Mouse (Mus musculus): Measurements from ENCODE around the gene Igsf10. TPM values are rescaled to one million over a fixed set of nuclear protein-coding genes. Genes with fewer than 3 reads are reported as not detected.

Gene Igsf10
- polyA plus RNA-seq, 1 experiment = 0.19 TPM

GRCm38 (mm10) chr3:59305518-59305917 lies 38.7 kb downstream of the Igsf10 start:
- no peaks in the 10 kb centered on the region for H3K4me1 ChIP-seq (ENCODE audit: control insufficient read depth, insufficient read depth, low read length)
- no peak for TF ChIP-seq POLR2A (IDR thresholded peaks at IDR 0.05; ENCODE audit: control insufficient read depth, low read depth, low read length)
- no peak for TF ChIP-seq CTCF (IDR thresholded peaks at IDR 0.05; ENCODE audit: control insufficient read depth, insufficient read depth, insufficient replicate concordance, low read depth, low read length)
- H3K27ac ChIP-seq (ENCODE audit: control insufficient read depth, insufficient read depth, low read depth, low read length) = no peak overlapping the region
- no peaks in the 10 kb centered on the region for H3K36me3 ChIP-seq (ENCODE audit: control insufficient read depth, insufficient read depth, low read length)
- no peaks in the 10 kb centered on the region for H3K27me3 ChIP-seq (ENCODE audit: control insufficient read depth, insufficient read depth, low read length)
- no peak overlapping the region for H3K4me3 ChIP-seq (ENCODE audit: control insufficient read depth, low read depth, low read length)

- no peaks in the 10 kb centered on the region for H3K4me1 ChIP-seq (ENCODE audit: control insufficient read depth, insufficient read depth, low read length)
- H3K27ac ChIP-seq (ENCODE audit: control insufficient read depth, insufficient read depth, low read depth, low read length) = no peak overlapping the region
- TF ChIP-seq CTCF (IDR thresholded peaks at IDR 0.05; ENCODE audit: control insufficient read depth, insufficient read depth, insufficient replicate concordance, low read depth, low read length) (no peak), POLR2A (IDR thresholded peaks at IDR 0.05; ENCODE audit: control insufficient read depth, low read depth, low read length) (no peak)
- H3K4me3 ChIP-seq (ENCODE audit: control insufficient read depth, low read depth, low read length) = no peak overlapping the region
- H3K27me3 ChIP-seq (ENCODE audit: control insufficient read depth, insufficient read depth, low read length) = no peaks in the 10 kb centered on the region
- H3K36me3 ChIP-seq (ENCODE audit: control insufficient read depth, insufficient read depth, low read length) = no peaks in the 10 kb centered on the region
Measured at GRCm38 (mm10) chr3:59304944-59305343, 39.2 kb downstream of the Igsf10 start.

- Histone ChIP-seq H3K27ac (ENCODE audit: control insufficient read depth, insufficient read depth, low read depth, low read length) (no peak overlapping the region), H3K36me3 (ENCODE audit: control insufficient read depth, insufficient read depth, low read length) (no peaks in the 10 kb centered on the region), H3K4me3 (ENCODE audit: control insufficient read depth, low read depth, low read length) (no peak overlapping the region), H3K27me3 (ENCODE audit: control insufficient read depth, insufficient read depth, low read length) (no peaks in the 10 kb centered on the region), H3K4me1 (ENCODE audit: control insufficient read depth, insufficient read depth, low read length) (no peaks in the 10 kb centered on the region)
- no peak for TF ChIP-seq CTCF (IDR thresholded peaks at IDR 0.05; ENCODE audit: control insufficient read depth, insufficient read depth, insufficient replicate concordance, low read depth, low read length)
- no peak for TF ChIP-seq POLR2A (IDR thresholded peaks at IDR 0.05; ENCODE audit: control insufficient read depth, low read depth, low read length)
Measured at GRCm38 (mm10) chr3:59297653-59298052, 46.5 kb downstream of the Igsf10 start.

- Histone ChIP-seq H3K27ac (ENCODE audit: control insufficient read depth, insufficient read depth, low read depth, low read length) (no peak overlapping the region), H3K4me1 (ENCODE audit: control insufficient read depth, insufficient read depth, low read length) (no peaks in the 10 kb centered on the region), H3K4me3 (ENCODE audit: control insufficient read depth, low read depth, low read length) (no peak overlapping the region), H3K27me3 (ENCODE audit: control insufficient read depth, insufficient read depth, low read length) (no peaks in the 10 kb centered on the region), H3K36me3 (ENCODE audit: control insufficient read depth, insufficient read depth, low read length) (no peaks in the 10 kb centered on the region)
- TF ChIP-seq POLR2A (IDR thresholded peaks at IDR 0.05; ENCODE audit: control insufficient read depth, low read depth, low read length) (no peak), CTCF (IDR thresholded peaks at IDR 0.05; ENCODE audit: control insufficient read depth, insufficient read depth, insufficient replicate concordance, low read depth, low read length) (no peak)
Measured at GRCm38 (mm10) chr3:59296563-59297130, 47.5 kb downstream of the Igsf10 start.

GRCm38 (mm10) chr3:59295699-59296562 lies 48.3 kb downstream of the Igsf10 start:
- no peaks in the 10 kb centered on the region for H3K4me1 ChIP-seq (ENCODE audit: control insufficient read depth, insufficient read depth, low read length)
- H3K27me3 ChIP-seq (ENCODE audit: control insufficient read depth, insufficient read depth, low read length) = no peaks in the 10 kb centered on the region
- no peaks in the 10 kb centered on the region for H3K36me3 ChIP-seq (ENCODE audit: control insufficient read depth, insufficient read depth, low read length)
- no peak overlapping the region for H3K27ac ChIP-seq (ENCODE audit: control insufficient read depth, insufficient read depth, low read depth, low read length)
- TF ChIP-seq CTCF (IDR thresholded peaks at IDR 0.05; ENCODE audit: control insufficient read depth, insufficient read depth, insufficient replicate concordance, low read depth, low read length) (no peak), POLR2A (IDR thresholded peaks at IDR 0.05; ENCODE audit: control insufficient read depth, low read depth, low read length) (no peak)
- no peak overlapping the region for H3K4me3 ChIP-seq (ENCODE audit: control insufficient read depth, low read depth, low read length)

- Histone ChIP-seq H3K36me3 (ENCODE audit: control insufficient read depth, insufficient read depth, low read length) (no peaks in the 10 kb centered on the region), H3K4me1 (ENCODE audit: control insufficient read depth, insufficient read depth, low read length) (no peaks in the 10 kb centered on the region), H3K27ac (ENCODE audit: control insufficient read depth, insufficient read depth, low read depth, low read length) (no peak overlapping the region), H3K27me3 (ENCODE audit: control insufficient read depth, insufficient read depth, low read length) (no peaks in the 10 kb centered on the region), H3K4me3 (ENCODE audit: control insufficient read depth, low read depth, low read length) (no peak overlapping the region)
- TF ChIP-seq CTCF (IDR thresholded peaks at IDR 0.05; ENCODE audit: control insufficient read depth, insufficient read depth, insufficient replicate concordance, low read depth, low read length) (no peak), POLR2A (IDR thresholded peaks at IDR 0.05; ENCODE audit: control insufficient read depth, low read depth, low read length) (no peak)
Measured at GRCm38 (mm10) chr3:59293437-59294199, 50.6 kb downstream of the Igsf10 start.

GRCm38 (mm10) chr3:59290551-59290950 lies 53.6 kb downstream of the Igsf10 start:
- H3K4me3 ChIP-seq (ENCODE audit: control insufficient read depth, low read depth, low read length) = no peak overlapping the region
- no peaks in the 10 kb centered on the region for H3K4me1 ChIP-seq (ENCODE audit: control insufficient read depth, insufficient read depth, low read length)
- no peak for TF ChIP-seq POLR2A (IDR thresholded peaks at IDR 0.05; ENCODE audit: control insufficient read depth, low read depth, low read length)
- TF ChIP-seq CTCF (IDR thresholded peaks at IDR 0.05; ENCODE audit: control insufficient read depth, insufficient read depth, insufficient replicate concordance, low read depth, low read length) = no peak
- H3K36me3 ChIP-seq (ENCODE audit: control insufficient read depth, insufficient read depth, low read length) = no peaks in the 10 kb centered on the region
- H3K27me3 ChIP-seq (ENCODE audit: control insufficient read depth, insufficient read depth, low read length) = no peaks in the 10 kb centered on the region
- no peak overlapping the region for H3K27ac ChIP-seq (ENCODE audit: control insufficient read depth, insufficient read depth, low read depth, low read length)

Data from testis, adult 2 months (tissue).